Mouse (Mus musculus): Measurements from ENCODE around the gene Iqsec3. TPM values are rescaled to one million over a fixed set of nuclear protein-coding genes. Genes with fewer than 3 reads are reported as not detected.

Iqsec3 gene
- polyA plus RNA-seq, 1 experiment from 2014 or later = 0.39 TPM

- Histone ChIP-seq H3K9ac (ENCODE audit: low read depth, low read length) (no peak overlapping the region), H3K4me1 (ENCODE audit: control insufficient read depth, insufficient read depth, low read length) (no peaks in the 10 kb centered on the region), H3K27me3 (replicated peaks; ENCODE audit: control insufficient read depth, insufficient read depth, low read length) (peaks cover 14% of the 10 kb centered on the region), H3K27ac (replicated peaks; ENCODE audit: low read depth, low read length) (no peak overlapping the region), H3K4me2 (ENCODE audit: low read depth, low read length) (no peak overlapping the region), H3K36me3 (ENCODE audit: control insufficient read depth, insufficient read depth, low read length) (no peaks in the 10 kb centered on the region), H3K9me3 (ENCODE audit: control insufficient read depth, low read length) (no peaks in the 10 kb centered on the region), H3K4me3 (ENCODE audit: low read depth, low read length) (no peak overlapping the region)
- ATAC-seq (ENCODE audit: low read depth) (no peak), DNase-seq (ENCODE audit: low spot score) (no peak)
Measured at GRCm38 (mm10) chr6:121468235-121468634, 5.2 kb downstream of the Iqsec3 start.

- no peaks in the 10 kb centered on the region for H3K4me1 ChIP-seq (ENCODE audit: control insufficient read depth, insufficient read depth, low read length)
- 0 out of 2 replicates have a peak overlapping the region, but pooled peaks have one; percentile 3 for H3K4me3 ChIP-seq (ENCODE audit: low read depth, low read length)
- peak overlapping the region; percentile 36 for H3K4me2 ChIP-seq (ENCODE audit: low read depth, low read length)
- no peaks in the 10 kb centered on the region for H3K9me3 ChIP-seq (ENCODE audit: control insufficient read depth, low read length)
- no peak overlapping the region for H3K9ac ChIP-seq (ENCODE audit: low read depth, low read length)
- H3K27ac ChIP-seq (replicated peaks; ENCODE audit: low read depth, low read length) = no peak overlapping the region
- 2% methylated on average over 21 of the region's 28 CpGs for WGBS
- ATAC-seq (ENCODE audit: low read depth) (peak; percentile 26; the same call in 1 of the 2 replicates), DNase-seq (ENCODE audit: low spot score) (peak; percentile 30)
- H3K36me3 ChIP-seq (ENCODE audit: control insufficient read depth, insufficient read depth, low read length) = no peaks in the 10 kb centered on the region
- H3K27me3 ChIP-seq (replicated peaks; ENCODE audit: control insufficient read depth, insufficient read depth, low read length) = no peaks in the 10 kb centered on the region; the same call in 1 of the 2 replicates
Measured at GRCm38 (mm10) chr6:121462628-121463340, 10.7 kb downstream of the Iqsec3 start.

- Histone ChIP-seq H3K36me3 (ENCODE audit: control insufficient read depth, insufficient read depth, low read length) (no peaks in the 10 kb centered on the region), H3K27me3 (replicated peaks; ENCODE audit: control insufficient read depth, insufficient read depth, low read length) (0 out of 2 replicates have a peak, but pooled peaks cover 4% of the 10 kb centered on the region), H3K4me3 (ENCODE audit: low read depth, low read length) (no peak overlapping the region), H3K27ac (replicated peaks; ENCODE audit: low read depth, low read length) (no peak overlapping the region), H3K4me1 (ENCODE audit: control insufficient read depth, insufficient read depth, low read length) (peaks cover 10% of the 10 kb centered on the region; the same call in 1 of the 2 replicates), H3K9ac (ENCODE audit: low read depth, low read length) (no peak overlapping the region), H3K4me2 (ENCODE audit: low read depth, low read length) (no peak overlapping the region), H3K9me3 (ENCODE audit: control insufficient read depth, low read length) (no peaks in the 10 kb centered on the region)
- WGBS = 46% methylated on average over 8 of the region's 8 CpGs
- DNase-seq (ENCODE audit: low spot score) (no peak), ATAC-seq (ENCODE audit: low read depth) (no peak)
Measured at GRCm38 (mm10) chr6:121457381-121457780, 16.1 kb downstream of the Iqsec3 start.

GRCm38 (mm10) chr6:121456651-121457050 is 16.8 kb downstream of the Iqsec3 start:
- H3K4me2 ChIP-seq (ENCODE audit: low read depth, low read length) = no peak overlapping the region
- H3K4me1 ChIP-seq (ENCODE audit: control insufficient read depth, insufficient read depth, low read length) = peaks cover 10% of the 10 kb centered on the region; the same call in 1 of the 2 replicates
- WGBS = 79% methylated on average over 3 of the region's 3 CpGs
- ATAC-seq (ENCODE audit: low read depth) = no peak
- H3K27ac ChIP-seq (replicated peaks; ENCODE audit: low read depth, low read length) = no peak overlapping the region
- H3K27me3 ChIP-seq (replicated peaks; ENCODE audit: control insufficient read depth, insufficient read depth, low read length) = 0 out of 2 replicates have a peak, but pooled peaks cover 4% of the 10 kb centered on the region
- H3K9ac ChIP-seq (ENCODE audit: low read depth, low read length) = no peak overlapping the region
- DNase-seq (ENCODE audit: low spot score) = no peak
- no peaks in the 10 kb centered on the region for H3K9me3 ChIP-seq (ENCODE audit: control insufficient read depth, low read length)
- H3K4me3 ChIP-seq (ENCODE audit: low read depth, low read length) = no peak overlapping the region
- H3K36me3 ChIP-seq (ENCODE audit: control insufficient read depth, insufficient read depth, low read length) = no peaks in the 10 kb centered on the region

GRCm38 (mm10) chr6:121454549-121455494 is 18.7 kb downstream of the Iqsec3 start:
- Histone ChIP-seq H3K4me3 (ENCODE audit: low read depth, low read length) (no peak overlapping the region), H3K9ac (ENCODE audit: low read depth, low read length) (no peak overlapping the region), H3K27me3 (replicated peaks; ENCODE audit: control insufficient read depth, insufficient read depth, low read length) (0 out of 2 replicates have a peak, but pooled peaks cover 4% of the 10 kb centered on the region), H3K36me3 (ENCODE audit: control insufficient read depth, insufficient read depth, low read length) (no peaks in the 10 kb centered on the region), H3K4me2 (ENCODE audit: low read depth, low read length) (no peak overlapping the region), H3K27ac (replicated peaks; ENCODE audit: low read depth, low read length) (no peak overlapping the region; the same call in 1 of the 2 replicates), H3K9me3 (ENCODE audit: control insufficient read depth, low read length) (no peaks in the 10 kb centered on the region), H3K4me1 (ENCODE audit: control insufficient read depth, insufficient read depth, low read length) (peaks cover 10% of the 10 kb centered on the region; the same call in 1 of the 2 replicates)
- DNase-seq (ENCODE audit: low spot score) (no peak), ATAC-seq (ENCODE audit: low read depth) (0 out of 2 replicates have a peak, but pooled peaks have one; percentile 38)
- 40% methylated on average over 12 of the region's 12 CpGs for WGBS

GRCm38 (mm10) chr6:121453776-121454175 is 19.7 kb downstream of the Iqsec3 start:
- Histone ChIP-seq H3K9ac (ENCODE audit: low read depth, low read length) (no peak overlapping the region), H3K4me3 (ENCODE audit: low read depth, low read length) (no peak overlapping the region), H3K9me3 (ENCODE audit: control insufficient read depth, low read length) (no peaks in the 10 kb centered on the region), H3K4me1 (ENCODE audit: control insufficient read depth, insufficient read depth, low read length) (peaks cover 10% of the 10 kb centered on the region; the same call in 1 of the 2 replicates), H3K27ac (replicated peaks; ENCODE audit: low read depth, low read length) (no peak overlapping the region), H3K4me2 (ENCODE audit: low read depth, low read length) (peak overlapping the region; percentile 2; the same call in 1 of the 2 replicates), H3K27me3 (replicated peaks; ENCODE audit: control insufficient read depth, insufficient read depth, low read length) (0 out of 2 replicates have a peak, but pooled peaks cover 4% of the 10 kb centered on the region), H3K36me3 (ENCODE audit: control insufficient read depth, insufficient read depth, low read length) (no peaks in the 10 kb centered on the region)
- no peak for DNase-seq (ENCODE audit: low spot score)
- ATAC-seq (ENCODE audit: low read depth) = no peak
- whole genome bisulfite sequencing = 26% methylated on average over 7 of the region's 7 CpGs

GRCm38 (mm10) chr6:121451703-121452102 is 21.8 kb downstream of the Iqsec3 start:
- no peak for DNase-seq (ENCODE audit: low spot score)
- ATAC-seq (ENCODE audit: low read depth) = no peak
- Histone ChIP-seq H3K27ac (replicated peaks; ENCODE audit: low read depth, low read length) (no peak overlapping the region), H3K4me3 (ENCODE audit: low read depth, low read length) (no peak overlapping the region), H3K4me2 (ENCODE audit: low read depth, low read length) (no peak overlapping the region), H3K9me3 (ENCODE audit: control insufficient read depth, low read length) (no peaks in the 10 kb centered on the region), H3K27me3 (replicated peaks; ENCODE audit: control insufficient read depth, insufficient read depth, low read length) (0 out of 2 replicates have a peak, but pooled peaks cover 4% of the 10 kb centered on the region), H3K9ac (ENCODE audit: low read depth, low read length) (no peak overlapping the region), H3K36me3 (ENCODE audit: control insufficient read depth, insufficient read depth, low read length) (no peaks in the 10 kb centered on the region), H3K4me1 (ENCODE audit: control insufficient read depth, insufficient read depth, low read length) (peaks cover 10% of the 10 kb centered on the region; the same call in 1 of the 2 replicates)
- 78% methylated on average over 3 of the region's 3 CpGs for WGBS

- H3K36me3 ChIP-seq (ENCODE audit: control insufficient read depth, insufficient read depth, low read length) = no peaks in the 10 kb centered on the region
- no peak overlapping the region for H3K4me2 ChIP-seq (ENCODE audit: low read depth, low read length)
- 13% methylated on average over 5 of the region's 5 CpGs for WGBS
- no peak overlapping the region for H3K4me3 ChIP-seq (ENCODE audit: low read depth, low read length)
- no peaks in the 10 kb centered on the region; the same call in 1 of the 2 replicates for H3K9me3 ChIP-seq (ENCODE audit: control insufficient read depth, low read length)
- no peak overlapping the region for H3K9ac ChIP-seq (ENCODE audit: low read depth, low read length)
- no peak for ATAC-seq (ENCODE audit: low read depth)
- H3K27me3 ChIP-seq (replicated peaks; ENCODE audit: control insufficient read depth, insufficient read depth, low read length) = no peaks in the 10 kb centered on the region
- no peaks in the 10 kb centered on the region for H3K4me1 ChIP-seq (ENCODE audit: control insufficient read depth, insufficient read depth, low read length)
- no peak overlapping the region for H3K27ac ChIP-seq (replicated peaks; ENCODE audit: low read depth, low read length)
- DNase-seq (ENCODE audit: low spot score) = no peak
Measured at GRCm38 (mm10) chr6:121440696-121441220, 32.7 kb downstream of the Iqsec3 start.

Data from embryonic facial prominence, embryonic 14.5 days (tissue).